Mouse (Mus musculus) liver, embryonic 16.5 days (tissue): ENCODE data around the gene Exph5. TPM values are rescaled to one million over a fixed set of nuclear protein-coding genes. Genes with fewer than 3 reads are reported as not detected.
A peak's percentile ranks its signal among the peaks of the same experiment; 100 is the strongest.

Experiments used
- ATAC-seq: fragments of 200-750 bp; cut with Nextera tagmentation; 2 replicates; pipeline ENCODE4 v1.8.0; 2017; ENCODE audit warnings: low read depth, mild to moderate bottlenecking, moderate number of reproducible peaks, moderate library complexity
- H3K27ac ChIP-seq: fragments of 300-500 bp; sonication (generic); 2 replicates; pipeline ENCODE4 v1.5.1; 2014; ENCODE audit warnings: mild to moderate bottlenecking, low read length
- H3K27me3 ChIP-seq: fragments of 300-500 bp; sonication (generic); 2 replicates; pipeline ENCODE4 v1.6.1; 2014; ENCODE audit warnings: low read depth, low read length, mixed read lengths; ENCODE audit not compliant: control insufficient read depth, insufficient read depth
- H3K36me3 ChIP-seq: fragments of 300-500 bp; sonication (generic); 2 replicates; pipeline ENCODE4 v1.6.1; 2014; ENCODE audit warnings: mild to moderate bottlenecking; ENCODE audit not compliant: control insufficient read depth, insufficient read depth
- H3K4me1 ChIP-seq: fragments of 300-500 bp; sonication (generic); 2 replicates; pipeline ENCODE4 v1.6.1; 2014; ENCODE audit warnings: low read depth, low read length, mixed read lengths; ENCODE audit not compliant: control insufficient read depth
- H3K4me2 ChIP-seq: fragments of 300-500 bp; sonication (generic); 2 replicates; pipeline ENCODE4 v1.6.1; 2014; ENCODE audit warnings: low read depth, low read length, mixed read lengths
- H3K4me3 ChIP-seq: fragments of 300-500 bp; sonication (generic); 2 replicates; pipeline ENCODE4 v1.5.1; 2014; ENCODE audit warnings: low read depth, mild to moderate bottlenecking, low read length
- H3K9ac ChIP-seq: fragments of 300-500 bp; sonication (generic); 2 replicates; pipeline ENCODE4 v1.6.1; 2014; ENCODE audit warnings: low read depth, low read length
- H3K9me3 ChIP-seq: fragments of 300-500 bp; sonication (generic); replicated peaks from 2 replicates; pipeline ENCODE4 v1.6.1; 2016; ENCODE audit warnings: low read length; ENCODE audit not compliant: control insufficient read depth
- WGBS: fragments of 180-500 bp; shearing (Covaris S2); extraction: QIAGEN DNeasy Blood & Tissue Kit; methylation state at CpG from one replicate; pipeline ENCODE4 v1.1.7; 2014; ENCODE audit not compliant: insufficient replicate concordance; 5-methylcytosine and 5-hydroxymethylcytosine counted together
- polyA plus RNA-seq: library from polyadenylated mRNA; unstranded; fragments of >200 nt; fragmentation: Nextera tagmentation; extraction: Ambion mirVana; gene quantifications from 2 replicates; pipeline ENCODE4 v1.2.1, GENCODE M21; 2015

The Exph5 gene
- polyA plus RNA-seq, 1 experiment from 2014 or later = 0.51 TPM

DNA sequence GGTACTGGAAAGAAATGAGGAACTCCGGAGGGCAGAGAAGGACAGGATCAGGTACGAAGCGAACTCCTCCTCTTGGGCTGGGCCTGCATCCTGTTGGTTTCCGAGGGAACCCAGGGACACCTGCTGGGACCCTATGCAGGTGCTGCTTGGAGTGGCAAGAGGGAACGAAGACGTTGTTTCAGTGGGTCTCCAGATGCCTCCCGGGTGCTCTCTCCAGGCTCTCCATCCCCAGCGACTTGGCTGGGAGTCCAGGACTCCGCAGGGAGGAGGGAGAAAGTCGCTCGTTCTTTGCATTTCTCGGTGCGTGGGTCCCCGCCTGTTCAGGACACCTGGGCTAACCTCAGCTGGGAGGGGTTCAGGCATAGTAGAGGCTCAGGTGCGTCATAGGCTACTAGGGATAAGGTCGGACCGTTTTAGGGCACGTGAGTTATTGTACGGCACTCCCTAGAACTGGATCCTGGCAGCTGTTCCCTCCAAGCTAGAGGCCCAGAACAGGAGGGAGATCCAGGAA lies 386 bp downstream of the Exph5 start:
- ATAC-seq = no peak
- 7% methylated on average over 19 of the region's 19 CpGs for WGBS

DNA sequence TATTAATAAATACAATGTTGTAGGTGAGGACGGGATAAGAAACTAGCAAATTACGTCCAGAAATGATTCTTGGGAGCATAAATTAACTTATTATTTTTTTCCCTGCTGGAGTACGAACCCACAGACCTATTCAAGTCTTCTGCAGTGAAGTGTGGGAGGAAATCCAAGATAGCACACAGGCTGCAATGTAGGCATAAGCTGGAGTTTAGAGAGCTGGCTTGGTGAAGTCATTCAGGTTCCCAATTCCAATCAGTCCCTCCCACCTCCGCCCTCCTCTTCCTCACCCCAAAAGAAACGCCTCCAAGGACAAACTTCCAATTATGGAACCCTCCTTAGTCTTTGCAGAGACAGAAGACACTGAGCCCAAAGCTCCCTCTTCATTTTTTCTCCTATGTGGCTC lies 945 bp downstream of the Exph5 start:
- no peak for ATAC-seq

More for the DNA sequence above, 386 bp downstream of the Exph5 start:
- Histone ChIP-seq H3K27me3 (peaks cover 9% of the 10 kb centered on the region), H3K4me2 (peak overlapping the region; percentile 53), H3K4me3 (peak overlapping the region; percentile 30), H3K9me3 (no peaks in the 10 kb centered on the region), H3K9ac (no peak overlapping the region), H3K27ac (no peak overlapping the region), H3K36me3 (no peaks in the 10 kb centered on the region), H3K4me1 (no peaks in the 10 kb centered on the region)

DNA sequence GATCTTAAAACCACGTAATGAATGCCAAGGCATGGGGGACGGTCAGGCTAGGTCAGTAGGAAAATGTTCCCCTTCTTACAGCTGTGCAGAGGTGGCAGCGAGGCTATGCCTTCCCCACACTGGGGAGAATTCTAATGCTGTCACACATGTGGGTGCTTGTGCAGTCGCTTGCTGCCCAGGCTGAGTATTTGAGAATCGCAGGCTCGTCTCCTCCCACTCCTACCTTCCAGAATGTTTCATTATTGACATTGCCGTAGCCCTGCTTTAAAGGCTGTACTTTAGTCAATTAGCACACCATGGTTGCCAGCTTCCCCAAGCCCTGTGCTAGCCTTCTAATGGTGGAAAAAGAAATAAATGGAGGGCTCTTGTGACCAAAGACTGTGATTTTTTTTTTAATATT lies 6.4 kb downstream of the Exph5 start:
- H3K4me3 ChIP-seq = no peak overlapping the region
- WGBS = 51% methylated on average over 7 of the region's 7 CpGs
- H3K36me3 ChIP-seq = no peaks in the 10 kb centered on the region
- no peak overlapping the region for H3K27ac ChIP-seq
- H3K4me2 ChIP-seq = no peak overlapping the region
- no peaks in the 10 kb centered on the region for H3K9me3 ChIP-seq
- H3K4me1 ChIP-seq = no peaks in the 10 kb centered on the region
- no peak overlapping the region for H3K9ac ChIP-seq
- H3K27me3 ChIP-seq = no peaks in the 10 kb centered on the region
- no peak for ATAC-seq

More for the DNA sequence above, 945 bp downstream of the Exph5 start:
- Histone ChIP-seq H3K4me3 (no peak overlapping the region), H3K4me1 (no peaks in the 10 kb centered on the region), H3K9me3 (no peaks in the 10 kb centered on the region), H3K4me2 (no peak overlapping the region), H3K36me3 (no peaks in the 10 kb centered on the region), H3K27me3 (peaks cover 9% of the 10 kb centered on the region), H3K9ac (no peak overlapping the region), H3K27ac (no peak overlapping the region)
- 51% methylated on average over 5 of the region's 5 CpGs for WGBS

DNA sequence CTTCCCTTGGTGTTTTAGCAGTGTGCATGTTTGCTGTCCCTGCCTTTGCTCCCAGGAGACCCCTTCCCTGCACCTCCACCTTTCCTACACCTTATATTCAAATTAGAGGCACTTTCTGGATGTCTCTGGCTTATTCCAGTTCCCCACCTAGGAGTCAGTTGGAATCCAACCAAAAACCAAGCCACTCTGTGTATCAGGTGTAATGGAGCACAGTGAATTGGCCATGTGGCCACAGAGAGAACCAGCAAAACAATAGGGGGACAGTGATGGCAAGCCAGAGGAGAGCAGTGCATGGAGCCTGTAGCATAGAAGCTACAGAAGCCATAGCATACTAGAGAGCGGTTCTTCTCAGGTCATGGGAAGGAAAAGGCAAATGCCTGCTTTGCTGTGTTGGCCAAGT lies 11.5 kb downstream of the Exph5 start:
- H3K4me2 ChIP-seq = no peak overlapping the region

DNA sequence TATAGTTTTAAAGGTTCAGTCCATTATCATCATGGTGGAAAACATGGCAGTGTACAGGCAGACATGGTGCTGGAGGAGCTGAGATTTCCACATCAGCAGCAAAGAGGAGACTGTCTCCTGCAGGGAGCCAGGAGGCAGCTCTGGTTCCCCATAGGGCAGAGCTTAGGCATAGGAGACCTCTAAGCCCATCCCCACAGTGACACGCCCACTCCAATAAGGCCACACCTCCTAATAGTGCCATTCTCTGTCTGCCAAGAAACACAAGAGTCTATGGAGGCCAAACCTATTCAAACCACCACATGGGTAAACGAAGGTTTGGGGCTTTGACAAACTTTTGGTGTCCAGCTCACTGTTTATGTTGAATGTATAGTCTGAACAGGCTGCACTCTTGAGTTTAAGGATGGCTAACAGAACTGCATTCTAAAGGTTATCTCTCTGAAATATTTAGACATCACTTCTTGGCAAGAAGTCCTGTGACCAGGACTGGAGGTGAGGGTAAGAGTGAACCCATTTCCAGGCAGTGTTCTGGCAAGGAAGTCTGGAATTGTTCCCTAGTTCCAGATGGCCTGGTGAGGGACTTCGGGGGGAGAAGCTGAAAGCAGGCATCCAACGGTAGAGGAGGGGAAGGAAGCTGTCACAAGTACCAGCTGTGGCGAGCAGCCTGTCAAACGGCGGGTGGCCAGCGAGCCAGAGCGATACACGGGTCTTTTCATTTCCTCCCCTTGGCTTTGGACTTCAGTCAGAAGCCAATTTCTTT lies 19.6 kb downstream of the Exph5 start:
- 17% methylated on average over 10 of the region's 10 CpGs for WGBS
- no peak overlapping the region for H3K9ac ChIP-seq
- H3K4me2 ChIP-seq = no peak overlapping the region
- H3K27ac ChIP-seq = no peak overlapping the region
- no peaks in the 10 kb centered on the region for H3K27me3 ChIP-seq
- H3K4me3 ChIP-seq = no peak overlapping the region
- no peaks in the 10 kb centered on the region for H3K36me3 ChIP-seq
- H3K9me3 ChIP-seq = no peaks in the 10 kb centered on the region
- ATAC-seq = no peak
- no peaks in the 10 kb centered on the region for H3K4me1 ChIP-seq

More for the DNA sequence above, 11.5 kb downstream of the Exph5 start:
- H3K4me3 ChIP-seq = no peak overlapping the region
- H3K27ac ChIP-seq = no peak overlapping the region
- ATAC-seq = no peak
- H3K27me3 ChIP-seq = no peaks in the 10 kb centered on the region
- H3K4me1 ChIP-seq = no peaks in the 10 kb centered on the region
- H3K9ac ChIP-seq = no peak overlapping the region
- 79% methylated on average over 1 of the region's 1 CpGs for WGBS
- H3K36me3 ChIP-seq = no peaks in the 10 kb centered on the region
- no peaks in the 10 kb centered on the region for H3K9me3 ChIP-seq

DNA sequence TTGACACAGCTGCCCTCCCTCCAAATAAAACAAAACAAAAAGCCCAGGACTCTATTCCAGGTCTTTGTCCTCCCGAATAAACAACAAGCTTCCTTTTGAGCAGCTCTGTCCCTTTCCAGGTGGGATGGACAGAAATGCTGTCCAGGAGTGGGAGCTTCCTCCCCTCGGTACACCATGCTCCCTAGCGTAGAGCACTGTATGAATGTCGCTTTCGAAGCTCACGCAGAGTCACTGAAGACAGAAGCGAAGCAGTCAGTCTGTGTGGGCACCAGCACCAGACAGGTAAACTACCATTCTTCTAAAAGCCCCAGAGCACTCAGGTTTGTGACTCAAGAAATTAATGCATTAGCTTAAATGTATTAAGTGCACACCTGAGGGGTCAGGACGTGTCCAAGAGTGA lies 20.2 kb downstream of the Exph5 start:
- H3K4me3 ChIP-seq = no peak overlapping the region
- no peaks in the 10 kb centered on the region for H3K4me1 ChIP-seq
- 63% methylated on average over 8 of the region's 8 CpGs for WGBS
- H3K36me3 ChIP-seq = no peaks in the 10 kb centered on the region
- H3K27me3 ChIP-seq = no peaks in the 10 kb centered on the region
- no peak for ATAC-seq
- no peak overlapping the region for H3K27ac ChIP-seq
- H3K9me3 ChIP-seq = no peaks in the 10 kb centered on the region
- no peak overlapping the region for H3K4me2 ChIP-seq
- H3K9ac ChIP-seq = no peak overlapping the region

DNA sequence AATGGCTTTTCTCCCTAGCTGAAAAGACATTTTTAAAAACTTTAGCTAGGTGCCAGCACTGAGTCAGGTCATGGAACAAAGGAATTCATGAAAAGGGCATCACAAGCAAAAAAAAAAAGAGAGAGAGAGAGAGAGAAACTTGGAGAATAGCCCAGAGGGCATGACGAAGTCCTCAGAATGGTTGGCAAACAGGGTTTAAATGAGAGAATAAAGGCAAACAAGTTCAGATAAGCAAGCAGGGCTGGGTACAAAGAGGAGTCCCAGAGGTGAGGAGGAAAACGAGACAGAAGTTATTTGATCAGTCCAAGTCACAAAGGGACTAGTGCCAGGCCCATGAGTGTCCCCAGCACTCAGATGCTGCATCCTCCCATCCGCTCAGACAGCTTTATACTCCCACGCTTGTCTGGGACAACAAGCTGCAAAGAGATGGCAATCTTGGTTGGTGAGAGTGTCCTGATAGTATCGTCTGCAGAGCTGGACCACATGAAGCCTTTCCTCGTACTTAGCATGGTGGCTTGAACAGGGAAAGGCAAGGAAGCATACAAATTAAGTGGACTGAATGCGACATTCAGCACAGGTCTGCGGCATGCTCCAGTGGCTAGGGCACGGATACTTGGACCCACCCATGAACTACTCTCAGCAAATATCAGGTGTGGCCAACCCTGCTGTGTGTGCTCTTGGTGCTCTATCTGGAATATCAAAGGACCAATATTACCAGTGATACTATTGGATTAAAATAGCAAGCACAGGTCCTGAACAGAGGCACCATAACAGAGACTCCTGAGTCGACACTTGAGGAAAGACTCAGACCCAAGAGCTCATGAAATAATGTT lies 22.2 kb downstream of the Exph5 start:
- ATAC-seq = no peak
- H3K4me3 ChIP-seq = no peak overlapping the region
- H3K4me2 ChIP-seq = no peak overlapping the region
- no peaks in the 10 kb centered on the region for H3K9me3 ChIP-seq
- H3K36me3 ChIP-seq = no peaks in the 10 kb centered on the region
- H3K27ac ChIP-seq = no peak overlapping the region
- H3K9ac ChIP-seq = no peak overlapping the region
- H3K27me3 ChIP-seq = no peaks in the 10 kb centered on the region
- 64% methylated on average over 10 of the region's 10 CpGs for WGBS
- H3K4me1 ChIP-seq = no peaks in the 10 kb centered on the region

DNA sequence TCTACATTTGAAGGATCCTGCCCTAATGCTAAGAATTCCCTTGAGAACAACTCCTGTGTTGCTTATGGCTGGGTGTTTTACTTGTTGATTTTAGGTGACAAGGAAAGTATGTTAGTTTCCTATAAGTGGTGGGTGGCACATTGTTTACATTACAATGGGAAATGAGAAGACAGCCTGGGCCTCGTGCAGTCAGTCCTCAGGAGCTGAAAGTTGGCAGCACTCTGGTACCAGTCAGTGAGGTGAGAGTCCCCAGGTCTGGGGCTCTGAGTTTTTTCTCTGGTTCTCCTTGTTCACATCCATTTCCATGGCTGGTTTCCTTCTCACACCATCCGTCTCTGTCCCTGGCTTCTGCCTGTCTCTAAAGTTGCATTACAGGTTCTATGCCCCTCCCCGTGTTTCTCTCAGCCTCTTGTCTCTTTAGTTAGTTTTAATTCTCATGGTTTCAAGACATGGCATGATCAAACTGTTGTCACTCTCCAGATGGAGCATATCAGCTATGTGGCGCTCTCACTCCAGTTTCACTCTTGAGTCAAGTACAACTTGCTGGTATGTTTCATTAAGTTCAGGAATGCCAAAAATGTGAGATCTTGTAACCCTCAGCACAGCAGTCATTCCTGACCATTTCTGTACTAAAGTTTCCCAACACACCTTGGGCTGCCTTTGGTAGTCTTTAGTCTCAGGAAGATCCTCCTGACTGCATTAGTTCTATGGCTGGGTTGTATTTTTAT lies 24.1 kb downstream of the Exph5 start:
- ATAC-seq = no peak
- no peak overlapping the region for H3K4me3 ChIP-seq
- H3K4me1 ChIP-seq = no peaks in the 10 kb centered on the region
- no peak overlapping the region for H3K4me2 ChIP-seq
- no peak overlapping the region for H3K9ac ChIP-seq
- no peaks in the 10 kb centered on the region for H3K9me3 ChIP-seq
- H3K36me3 ChIP-seq = no peaks in the 10 kb centered on the region
- H3K27ac ChIP-seq = no peak overlapping the region
- H3K27me3 ChIP-seq = no peaks in the 10 kb centered on the region
- WGBS = 53% methylated on average over 4 of the region's 4 CpGs
